Mouse (Mus musculus) frontal cortex, postnatal 10 days (tissue): ENCODE measurements around the gene Lemd2.
"Not testable (repeated sequence)": the region's sequence is repeated elsewhere in the genome, so short reads cannot be mapped to it uniquely, and the experiment has no call there.

Experiments
- DNase-seq, 2 experiments: peaks; one replicate each; pipeline ENCODE4 v3.0.0; 2022; ENCODE audit warnings: low spot score in 2 of 2, mixed read lengths in 1 of 2

The Lemd2 gene

GRCm38 (mm10) chr17:27204075-27204909 is at the start of gene Lemd2:
Gene Lemd2 (minus strand): TSS chr17:27204469.
- DNase-seq: peak; percentile 92 to 94

- DNase-seq: no peak
Measured at GRCm38 (mm10) chr17:27251150-27251549, 46.9 kb upstream of the Lemd2 start.

DNA sequence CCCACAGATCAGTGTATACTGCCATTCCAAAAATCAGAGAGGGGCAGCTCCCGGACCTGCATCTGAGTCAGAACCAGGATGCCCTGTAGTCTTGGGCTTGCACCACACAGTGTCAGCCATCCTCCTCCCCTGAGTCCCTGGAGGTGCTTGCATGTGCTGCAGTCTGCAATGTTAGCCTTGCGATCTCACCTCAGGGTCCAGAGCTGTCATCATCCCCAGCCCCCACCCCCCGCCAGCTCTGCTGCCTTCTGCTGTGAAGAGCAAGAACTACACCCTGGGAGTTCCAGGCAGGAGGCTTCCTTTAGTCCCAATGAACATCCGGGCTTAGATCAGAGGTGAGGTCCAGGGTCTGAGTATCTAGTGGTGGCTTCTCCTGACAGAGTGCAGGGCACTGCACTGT is 46.2 kb upstream of the Lemd2 start:
- DNase-seq: no peak

- DNase-seq: no peak
Measured at GRCm38 (mm10) chr17:27249073-27249472, 44.8 kb upstream of the Lemd2 start.

DNA sequence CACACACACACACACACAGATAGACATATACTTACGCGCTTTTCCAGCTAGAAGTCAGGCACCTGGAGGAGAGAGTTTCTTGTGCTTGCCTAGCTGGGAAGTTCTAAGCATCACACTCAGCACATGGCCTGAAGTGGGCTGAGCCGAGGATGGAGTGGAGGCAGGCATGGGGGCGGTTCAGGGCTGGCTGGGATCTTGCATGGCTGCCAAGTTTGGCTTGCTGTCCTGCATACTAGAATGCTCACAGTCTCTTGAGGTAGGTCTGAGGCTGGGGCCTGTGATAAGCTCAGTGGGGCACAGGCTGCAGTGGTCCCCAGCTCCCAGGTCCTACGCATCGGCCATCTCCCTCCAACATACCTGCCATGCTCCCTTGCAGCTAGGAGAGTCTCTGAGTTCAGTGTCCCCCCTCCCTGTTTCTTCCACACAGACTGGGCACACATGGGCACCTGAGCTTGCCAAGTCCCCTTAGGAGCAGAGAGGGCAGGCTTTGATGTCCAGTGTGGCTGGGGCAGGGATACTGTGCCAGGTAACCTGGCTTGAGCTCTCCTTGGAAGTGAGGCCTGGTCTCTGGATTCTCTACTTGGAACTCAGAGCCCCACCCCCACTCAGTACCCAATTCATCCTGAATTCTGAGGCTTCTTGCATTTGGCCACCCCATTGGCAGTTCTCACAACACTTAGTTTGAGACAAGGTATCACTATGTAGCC is 43.6 kb upstream of the Lemd2 start:
- no peak for DNase-seq

- DNase-seq: no peak
Measured at GRCm38 (mm10) chr17:27245851-27246381, 41.6 kb upstream of the Lemd2 start.

DNA sequence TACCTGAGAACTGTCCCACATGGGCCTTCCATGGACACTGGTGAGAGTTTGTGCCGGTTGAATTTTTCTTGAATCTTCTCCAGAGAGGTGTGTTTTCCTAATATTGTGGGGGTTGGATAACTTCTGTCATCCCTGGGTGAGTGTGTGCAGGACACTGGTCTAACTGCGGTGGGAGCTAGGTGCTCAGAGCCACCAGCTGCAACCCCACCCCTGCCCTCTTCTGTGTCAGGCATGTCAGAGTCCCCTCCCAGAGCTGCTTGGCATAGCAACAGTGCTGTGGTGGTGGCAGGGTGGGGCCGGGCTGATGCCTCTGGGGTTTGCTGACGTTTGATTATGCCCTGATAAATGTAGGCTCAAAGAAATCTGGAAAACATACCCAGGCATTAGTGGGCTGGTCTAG is 40.6 kb upstream of the Lemd2 start:
- no peak for DNase-seq

- peak; percentile 83 to 85 for DNase-seq
Measured at GRCm38 (mm10) chr17:27242194-27243189, 38.2 kb upstream of the Lemd2 start.

DNA sequence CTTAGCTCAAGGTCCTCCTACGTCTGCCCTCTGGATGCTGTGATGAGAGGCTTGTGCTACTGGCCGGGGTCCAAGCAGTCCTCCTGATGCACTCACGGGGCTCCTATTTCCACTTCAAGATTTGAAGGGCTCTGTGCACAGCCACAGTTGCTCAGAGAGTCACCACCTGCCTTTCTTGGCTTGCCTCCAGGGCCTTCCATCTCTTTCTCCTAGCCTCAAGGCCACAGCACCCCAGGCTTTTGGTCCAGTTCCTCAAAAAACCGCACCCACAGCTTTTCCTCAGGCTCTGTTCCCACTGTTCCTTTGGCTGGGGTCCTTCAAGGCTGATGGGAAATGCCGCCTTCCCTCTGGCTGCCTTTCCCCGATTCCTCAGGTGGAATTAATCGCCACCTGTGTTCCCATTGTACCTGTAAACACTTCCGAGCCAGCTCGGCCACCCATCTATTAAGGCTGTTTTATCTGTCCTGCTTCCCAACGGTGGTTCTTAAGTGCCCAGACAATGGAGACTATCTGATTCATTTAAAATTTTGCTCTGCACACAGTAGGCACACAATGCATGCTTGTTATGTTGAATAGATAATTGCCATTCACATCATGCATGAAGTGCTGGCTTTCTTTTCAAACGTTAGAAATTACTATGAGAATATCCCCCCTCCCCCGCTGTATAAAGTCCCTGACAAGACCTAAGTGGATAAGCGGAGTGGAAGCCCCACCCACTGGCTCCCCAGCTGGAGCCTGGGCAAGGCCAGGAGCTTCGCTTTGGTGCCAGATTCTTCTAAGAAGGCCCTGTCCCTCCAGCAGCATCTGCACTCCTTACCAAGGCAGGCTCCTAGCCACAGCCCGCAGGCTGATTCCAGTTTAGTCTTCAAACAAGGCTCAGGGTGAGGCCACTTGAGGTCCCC is 36.5 kb upstream of the Lemd2 start:
- peak; percentile 82 for DNase-seq

- no peak for DNase-seq
Measured at GRCm38 (mm10) chr17:27239941-27240340, 35.7 kb upstream of the Lemd2 start.

DNA sequence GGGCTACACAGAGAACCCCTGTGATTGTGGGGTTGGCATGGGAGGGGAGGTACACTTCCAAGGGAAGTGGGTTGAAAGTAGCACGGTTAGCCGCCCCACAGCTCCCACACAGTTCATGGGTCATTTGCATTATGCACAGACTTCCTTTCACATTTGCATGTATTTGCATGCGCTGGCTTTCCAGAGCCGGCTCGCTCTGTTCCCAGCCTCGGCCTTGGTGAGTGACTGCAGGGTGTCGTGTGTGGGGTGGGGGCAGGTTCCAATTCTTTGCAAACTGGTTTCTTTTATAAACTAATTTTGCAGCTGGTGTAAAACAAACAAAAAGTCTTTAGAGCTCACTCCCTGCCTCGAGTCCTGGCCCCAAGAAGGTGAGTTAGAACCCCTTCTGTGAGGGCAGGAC is 34.4 kb upstream of the Lemd2 start:
- DNase-seq: no peak

DNA sequence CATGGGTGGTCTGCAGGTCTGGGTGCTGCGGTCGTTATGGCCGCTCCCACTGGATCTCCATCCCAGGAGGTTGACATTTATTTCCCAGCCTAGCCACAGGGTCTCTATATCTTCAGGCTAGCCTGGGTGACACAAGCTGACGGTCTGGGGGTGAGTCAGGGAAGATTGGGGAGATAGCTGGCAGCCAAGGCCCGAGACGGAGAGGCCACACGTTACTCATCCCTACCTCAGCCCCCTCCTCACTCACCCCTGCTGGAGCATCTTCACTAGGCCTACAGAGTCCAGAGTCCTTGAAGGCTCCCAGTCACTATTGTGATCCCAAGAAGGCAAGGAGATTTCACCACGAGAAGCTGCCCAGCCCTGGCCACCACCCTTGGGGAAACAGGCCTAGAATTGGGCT is 33.5 kb upstream of the Lemd2 start:
- no peak for DNase-seq

DNA sequence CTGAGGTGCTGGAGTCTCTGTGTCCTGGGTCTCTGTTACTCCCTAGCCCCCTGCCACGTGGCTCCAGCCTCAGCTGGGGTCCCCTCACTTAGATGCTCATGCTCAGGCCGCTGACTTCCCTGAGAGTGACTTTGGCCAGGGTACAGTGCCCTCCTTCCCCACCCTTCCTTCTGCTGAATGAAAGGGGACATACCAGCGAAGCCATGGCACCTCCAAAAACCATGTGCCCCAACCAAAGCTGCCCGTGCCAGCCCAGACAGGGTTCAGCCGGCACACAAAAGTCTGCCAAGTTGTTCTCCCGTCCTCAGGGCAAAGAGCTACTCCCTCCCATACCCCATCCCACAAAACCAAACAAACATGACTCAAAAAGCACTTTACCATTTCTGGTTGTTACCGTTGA is 29.0 kb upstream of the Lemd2 start:
- no peak for DNase-seq

DNA sequence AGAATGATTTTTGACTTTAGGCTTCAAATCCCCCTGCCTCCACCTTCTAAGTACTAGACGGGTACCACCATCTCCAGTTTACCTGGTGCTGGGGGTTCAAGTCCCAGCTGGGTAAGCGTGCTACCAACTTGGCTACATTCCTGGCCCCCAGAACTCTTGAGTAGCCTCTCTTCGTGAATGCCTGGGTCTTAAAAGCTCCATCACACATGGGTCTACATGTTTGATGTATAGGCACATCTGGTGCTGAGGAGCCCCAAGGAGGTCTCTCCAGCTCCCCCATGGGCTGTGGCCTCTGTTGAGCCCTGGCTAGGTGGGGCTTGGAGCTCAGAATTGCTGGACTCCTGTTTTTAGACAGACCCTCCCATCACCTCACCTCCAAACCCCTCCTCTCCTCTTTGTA is 27.9 kb upstream of the Lemd2 start:
- no peak for DNase-seq

- DNase-seq: not testable (repeated sequence)
Measured at GRCm38 (mm10) chr17:27231586-27231985, 27.3 kb upstream of the Lemd2 start.

DNA sequence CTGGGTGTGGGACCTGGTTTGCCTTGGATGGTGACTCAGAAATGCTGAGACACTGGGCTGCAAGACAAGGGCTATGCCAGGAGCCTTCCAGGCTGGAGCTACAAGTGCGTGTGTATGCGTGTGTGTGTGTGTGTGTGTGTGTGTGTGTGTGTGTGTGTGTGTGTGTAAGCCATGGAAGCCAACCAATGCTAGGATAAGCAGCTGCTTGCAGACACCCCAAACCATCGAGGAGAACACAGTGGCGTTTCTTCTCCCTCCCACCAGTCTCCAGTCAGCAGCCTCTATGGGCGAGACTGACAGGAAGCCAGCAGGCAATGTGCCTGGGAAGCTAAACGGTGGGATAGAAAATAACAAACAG is 26.9 kb upstream of the Lemd2 start:
- DNase-seq: peak; percentile 59 to 77

GRCm38 (mm10) chr17:27230455-27231145 is 26.3 kb upstream of the Lemd2 start:
- DNase-seq: no peak

GRCm38 (mm10) chr17:27229710-27230454 is 25.6 kb upstream of the Lemd2 start:
- DNase-seq: no peak

- no peak for DNase-seq
Measured at GRCm38 (mm10) chr17:27228216-27228915, 24.1 kb upstream of the Lemd2 start.
